Mouse (Mus musculus): ENCODE measurements around the gene Pdlim7.

Gene Pdlim7

GRCm38 (mm10) chr13:55513111-55513748 is at the start of gene Pdlim7:
TSS of gene Pdlim7 (minus strand) at chr13:55513676.
- peak; percentile 95 for DNase-seq

- no peak for DNase-seq
These were observed 44.0 kb upstream of the Pdlim7 start for GRCm38 (mm10) chr13:55557499-55557898.

- DNase-seq = no peak
These were observed 42.4 kb upstream of the Pdlim7 start for GRCm38 (mm10) chr13:55555921-55556320.

- DNase-seq = no peak
These were observed 35.6 kb upstream of the Pdlim7 start for GRCm38 (mm10) chr13:55549061-55549460.

GRCm38 (mm10) chr13:55548426-55548825 is 35.0 kb upstream of the Pdlim7 start:
- DNase-seq = no peak

GRCm38 (mm10) chr13:55547916-55548315 is 34.4 kb upstream of the Pdlim7 start:
- no peak for DNase-seq

- DNase-seq = no peak
These were observed 31.3 kb upstream of the Pdlim7 start for GRCm38 (mm10) chr13:55544792-55545191.

GRCm38 (mm10) chr13:55543447-55543846 is 30.0 kb upstream of the Pdlim7 start:
- no peak for DNase-seq

- peak; percentile 83 for DNase-seq
These were observed 29.4 kb upstream of the Pdlim7 start for GRCm38 (mm10) chr13:55542891-55543290.

- no peak for DNase-seq
These were observed 27.5 kb upstream of the Pdlim7 start for GRCm38 (mm10) chr13:55540933-55541332.

- DNase-seq = peak; percentile 99
These were observed 23.0 kb upstream of the Pdlim7 start, which contains the start of gene Ddx41 for GRCm38 (mm10) chr13:55536194-55537175. TSS of gene Ddx41 (minus strand) at chr13:55536658.

GRCm38 (mm10) chr13:55535796-55536193 is 22.3 kb upstream of the Pdlim7 start:
- no peak for DNase-seq

GRCm38 (mm10) chr13:55535191-55535590 is 21.7 kb upstream of the Pdlim7 start:
- no peak for DNase-seq

GRCm38 (mm10) chr13:55529198-55529915 is 15.9 kb upstream of the Pdlim7 start, which contains the start of gene Dok3:
TSS of gene Dok3 (minus strand) at chr13:55529296.
- peak; percentile 61 for DNase-seq

- DNase-seq = no peak
These were observed 14.6 kb upstream of the Pdlim7 start for GRCm38 (mm10) chr13:55527834-55528772.

GRCm38 (mm10) chr13:55527212-55527611 is 13.7 kb upstream of the Pdlim7 start:
- no peak for DNase-seq

- no peak for DNase-seq
These were observed 12.5 kb upstream of the Pdlim7 start for GRCm38 (mm10) chr13:55525733-55526553.

GRCm38 (mm10) chr13:55523951-55524600 is 10.6 kb upstream of the Pdlim7 start:
- no peak for DNase-seq

GRCm38 (mm10) chr13:55523278-55523677 is 9.8 kb upstream of the Pdlim7 start:
- DNase-seq = peak; percentile 84

GRCm38 (mm10) chr13:55522730-55523129 is 9.3 kb upstream of the Pdlim7 start:
- peak; percentile 10 for DNase-seq

Data from kidney, postnatal 10 days (tissue).